Mouse (Mus musculus): Measurements from ENCODE around the gene Chchd5. TPM values are rescaled to one million over a fixed set of nuclear protein-coding genes. Genes with fewer than 3 reads are reported as not detected.

The Chchd5 gene
- polyA plus RNA-seq, 1 experiment, result 36.8 TPM

DNA sequence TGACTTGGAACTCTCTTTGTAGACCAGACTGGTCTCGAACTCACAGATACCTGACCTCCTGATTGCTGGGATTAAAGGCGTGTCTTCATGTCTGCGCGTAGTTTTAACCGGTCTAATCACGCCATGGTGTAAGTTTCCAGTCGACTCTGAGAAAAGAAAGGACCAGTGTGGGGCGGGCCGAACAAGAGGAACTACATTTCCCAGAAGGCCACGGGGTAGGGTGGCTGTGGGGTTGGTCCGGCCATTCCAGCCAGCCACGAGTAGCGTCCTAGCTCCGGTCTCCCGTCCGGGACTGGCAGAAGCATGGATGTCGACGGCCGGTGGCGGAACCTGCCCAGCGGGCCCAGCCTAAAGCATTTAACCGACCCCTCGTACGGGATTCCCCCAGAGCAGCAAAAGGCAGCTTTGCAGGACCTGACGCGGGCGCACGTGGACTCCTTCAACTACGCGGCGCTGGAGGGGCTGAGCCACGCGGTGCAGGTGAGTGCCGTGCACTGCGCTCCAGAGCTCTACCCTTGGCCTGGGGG, 28.7 kb upstream of the Chchd5 start, which contains the start of gene Polr1b:
TSS of gene Polr1b (plus strand) at position 212 of the 527 bp plus-strand sequence.
- Histone ChIP-seq H3K4me2 (ENCODE audit: low read depth) (peak within 1 kb of the TSS; percentile 98), H3K27me3 (ENCODE audit: control insufficient read depth, insufficient read depth, insufficient read length) (no peaks in the 10 kb centered on the region), H3K79me2 (ENCODE audit: control insufficient read depth, insufficient read depth) (peaks cover 13% of the 10 kb centered on the region), H3ac (ENCODE audit: control insufficient read depth, insufficient read length) (peak within 1 kb of the TSS; percentile 12), H3K36me3 (ENCODE audit: control insufficient read depth, insufficient read depth) (no peaks in the 10 kb centered on the region), H3K4me3 (peak within 1 kb of the TSS; percentile 58)
- no peak for TF ChIP-seq TCF12 (IDR thresholded peaks at IDR 0.05; ENCODE audit: insufficient read depth, poor library complexity, severe bottlenecking)
- no peak for TF ChIP-seq TCF3 (IDR thresholded peaks at IDR 0.05; ENCODE audit: insufficient read length, low read depth)
- peak; percentile 95 for TF ChIP-seq POLR2AphosphoS2 (IDR thresholded peaks at IDR 0.05; ENCODE audit: insufficient read length, low read depth)
- no peak for TF ChIP-seq E2F4 (IDR thresholded peaks at IDR 0.05; ENCODE audit: insufficient read depth)
- no peak for TF ChIP-seq REST (IDR thresholded peaks at IDR 0.05; ENCODE audit: insufficient read depth, insufficient read length)
- TF ChIP-seq MYOG (IDR thresholded peaks at IDR 0.05; ENCODE audit: control insufficient read depth in 1 of 3, insufficient read depth in 1 of 3, insufficient read length in 2 of 3, low read depth in 2 of 3), result peak in 1 of 3 experiments; percentile 6
- no peak for TF ChIP-seq CEBPB (IDR thresholded peaks at IDR 0.05; ENCODE audit: insufficient read depth, poor library complexity, severe bottlenecking)
- no peak for TF ChIP-seq MYOD1 (IDR thresholded peaks at IDR 0.05; ENCODE audit: control insufficient read depth in 1 of 3, insufficient read length in 2 of 3, low read depth in 2 of 3)
- TF ChIP-seq POLR2A (IDR thresholded peaks at IDR 0.05; ENCODE audit: insufficient read length, low read depth), result peak; percentile 93

DNA sequence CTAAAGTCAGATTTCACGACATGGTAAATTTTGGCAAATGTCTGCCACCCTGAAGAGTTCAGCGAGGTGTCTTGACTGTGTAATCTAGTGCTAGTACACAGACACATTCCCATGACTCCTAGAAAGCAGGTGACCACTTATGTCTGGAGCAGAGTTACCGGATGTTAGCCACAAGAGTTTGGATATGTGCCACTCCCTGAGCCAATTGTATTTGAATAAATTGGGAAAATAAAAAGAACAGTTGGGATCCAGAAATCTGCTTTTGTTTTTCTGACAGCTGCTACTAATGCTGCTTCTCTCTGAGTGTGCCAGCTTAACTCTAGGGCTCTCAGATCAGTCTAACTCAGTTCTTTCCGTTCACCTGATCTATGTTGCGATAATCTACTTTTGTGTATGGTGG, 16.6 kb upstream of the Chchd5 start:
- Histone ChIP-seq H3K79me2 (ENCODE audit: control insufficient read depth, insufficient read depth) (no peaks in the 10 kb centered on the region), H3K4me2 (ENCODE audit: low read depth) (no peak overlapping the region)
- TF ChIP-seq MAX (IDR thresholded peaks at IDR 0.05; ENCODE audit: low read depth) (no peak), TCF3 (IDR thresholded peaks at IDR 0.05; ENCODE audit: insufficient read length, low read depth) (no peak), USF1 (IDR thresholded peaks at IDR 0.05; ENCODE audit: low read depth) (no peak), POLR2AphosphoS2 (IDR thresholded peaks at IDR 0.05; ENCODE audit: insufficient read length, low read depth) (no peak), E2F4 (IDR thresholded peaks at IDR 0.05; ENCODE audit: insufficient read depth) (no peak), CEBPB (IDR thresholded peaks at IDR 0.05; ENCODE audit: insufficient read depth, poor library complexity, severe bottlenecking) (no peak), POLR2A (IDR thresholded peaks at IDR 0.05; ENCODE audit: insufficient read length, low read depth) (no peak), MYOG (IDR thresholded peaks at IDR 0.05; ENCODE audit: control insufficient read depth in 1 of 3, insufficient read depth in 1 of 3, insufficient read length in 2 of 3, low read depth in 2 of 3) (no peak), MYOD1 (IDR thresholded peaks at IDR 0.05; ENCODE audit: control insufficient read depth in 1 of 3, insufficient read length in 2 of 3, low read depth in 2 of 3) (no peak)

GRCm38 (mm10) chr2:129115706-129116367, 13.7 kb upstream of the Chchd5 start:
- H3ac ChIP-seq (ENCODE audit: control insufficient read depth, insufficient read length), result no peak overlapping the region
- TF ChIP-seq MYOD1 (IDR thresholded peaks at IDR 0.05; ENCODE audit: control insufficient read depth in 1 of 3, insufficient read length in 2 of 3, low read depth in 2 of 3) (peak; percentile 10 to 72 (median 22)), POLR2A (IDR thresholded peaks at IDR 0.05; ENCODE audit: insufficient read length, low read depth) (no peak), MAX (IDR thresholded peaks at IDR 0.05; ENCODE audit: low read depth) (no peak), SRF (IDR thresholded peaks at IDR 0.05; ENCODE audit: control insufficient read depth, insufficient read length, low read depth) (no peak), TCF12 (IDR thresholded peaks at IDR 0.05; ENCODE audit: insufficient read depth, poor library complexity, severe bottlenecking) (no peak), REST (IDR thresholded peaks at IDR 0.05; ENCODE audit: insufficient read depth, insufficient read length) (no peak), POLR2AphosphoS2 (IDR thresholded peaks at IDR 0.05; ENCODE audit: insufficient read length, low read depth) (no peak), E2F4 (IDR thresholded peaks at IDR 0.05; ENCODE audit: insufficient read depth) (no peak), USF1 (IDR thresholded peaks at IDR 0.05; ENCODE audit: low read depth) (no peak), MYOG (IDR thresholded peaks at IDR 0.05; ENCODE audit: control insufficient read depth in 1 of 3, insufficient read depth in 1 of 3, insufficient read length in 2 of 3, low read depth in 2 of 3) (peak in 2 of 3 experiments; percentile 58 to 81), TCF3 (IDR thresholded peaks at IDR 0.05; ENCODE audit: insufficient read length, low read depth) (no peak), CEBPB (IDR thresholded peaks at IDR 0.05; ENCODE audit: insufficient read depth, poor library complexity, severe bottlenecking) (no peak)
- no peaks in the 10 kb centered on the region for H3K27me3 ChIP-seq (ENCODE audit: control insufficient read depth, insufficient read depth, insufficient read length)
- H3K79me2 ChIP-seq (ENCODE audit: control insufficient read depth, insufficient read depth), result no peaks in the 10 kb centered on the region
- H3K36me3 ChIP-seq (ENCODE audit: control insufficient read depth, insufficient read depth), result peaks cover 70% of the 10 kb centered on the region
- H3K4me3 ChIP-seq, result no peak overlapping the region
- H3K4me2 ChIP-seq (ENCODE audit: low read depth), result no peak overlapping the region

More for the DNA sequence above, 16.6 kb upstream of the Chchd5 start:
- Histone ChIP-seq H3K4me3 (no peak overlapping the region), H3ac (ENCODE audit: control insufficient read depth, insufficient read length) (no peak overlapping the region), H3K27me3 (ENCODE audit: control insufficient read depth, insufficient read depth, insufficient read length) (no peaks in the 10 kb centered on the region), H3K36me3 (ENCODE audit: control insufficient read depth, insufficient read depth) (peaks cover 50% of the 10 kb centered on the region)

- peaks cover 70% of the 10 kb centered on the region for H3K36me3 ChIP-seq (ENCODE audit: control insufficient read depth, insufficient read depth)
- no peak overlapping the region for H3K4me2 ChIP-seq (ENCODE audit: low read depth)
- TF ChIP-seq POLR2A (IDR thresholded peaks at IDR 0.05; ENCODE audit: insufficient read length, low read depth) (no peak), USF1 (IDR thresholded peaks at IDR 0.05; ENCODE audit: low read depth) (no peak), E2F4 (IDR thresholded peaks at IDR 0.05; ENCODE audit: insufficient read depth) (no peak)
- no peak overlapping the region for H3K4me3 ChIP-seq
- no peak overlapping the region for H3ac ChIP-seq (ENCODE audit: control insufficient read depth, insufficient read length)
- H3K27me3 ChIP-seq (ENCODE audit: control insufficient read depth, insufficient read depth, insufficient read length), result no peaks in the 10 kb centered on the region
- H3K79me2 ChIP-seq (ENCODE audit: control insufficient read depth, insufficient read depth), result no peaks in the 10 kb centered on the region
Observed at GRCm38 (mm10) chr2:129116368-129116739, 13.1 kb upstream of the Chchd5 start.

GRCm38 (mm10) chr2:129118061-129118460, 11.4 kb upstream of the Chchd5 start:
- Histone ChIP-seq H3K4me2 (ENCODE audit: low read depth) (no peak overlapping the region), H3K4me3 (no peak overlapping the region), H3ac (ENCODE audit: control insufficient read depth, insufficient read length) (no peak overlapping the region), H3K36me3 (ENCODE audit: control insufficient read depth, insufficient read depth) (peaks cover 61% of the 10 kb centered on the region), H3K79me2 (ENCODE audit: control insufficient read depth, insufficient read depth) (no peaks in the 10 kb centered on the region), H3K27me3 (ENCODE audit: control insufficient read depth, insufficient read depth, insufficient read length) (no peaks in the 10 kb centered on the region)
- TF ChIP-seq MYOG (IDR thresholded peaks at IDR 0.05; ENCODE audit: control insufficient read depth in 1 of 3, insufficient read depth in 1 of 3, insufficient read length in 2 of 3, low read depth in 2 of 3) (no peak), TCF3 (IDR thresholded peaks at IDR 0.05; ENCODE audit: insufficient read length, low read depth) (no peak), REST (IDR thresholded peaks at IDR 0.05; ENCODE audit: insufficient read depth, insufficient read length) (no peak)
